Mouse (Mus musculus): ENCODE measurements around the gene Rps6kb1.

The Rps6kb1 gene

DNA sequence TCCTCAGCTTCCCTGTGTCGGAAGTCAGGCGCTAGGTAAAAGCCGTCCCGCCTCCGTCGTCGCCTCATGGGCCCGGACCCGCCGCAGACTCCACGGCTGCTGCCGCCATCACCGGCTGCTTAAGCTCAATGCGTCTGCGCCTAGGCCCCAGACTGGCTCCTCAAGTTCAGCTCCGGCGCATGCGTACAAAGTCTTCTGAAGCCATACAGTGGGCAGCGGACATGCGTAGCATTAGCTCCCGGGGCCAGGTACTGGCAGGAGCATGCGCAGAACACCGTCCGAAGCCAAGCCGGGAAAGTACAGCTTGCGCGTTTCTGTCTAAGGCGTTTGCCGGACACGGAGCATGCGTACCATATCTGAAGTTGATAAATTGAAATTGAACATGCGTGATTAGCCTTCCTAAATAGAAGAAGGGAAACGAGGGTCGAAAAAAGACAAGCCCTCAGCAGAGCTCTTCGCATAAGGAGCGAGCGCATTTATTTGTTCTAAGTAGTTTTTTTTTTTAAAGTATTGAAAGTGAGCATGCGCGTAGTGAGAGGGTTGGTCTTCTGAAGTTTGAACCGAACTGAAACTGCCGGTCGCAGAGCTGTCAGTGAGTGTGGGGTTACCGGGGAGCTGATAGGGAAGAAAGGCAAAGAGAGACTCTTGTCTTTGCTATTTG lies at the start of gene Rps6kb1, which contains the start of gene Tubd1:
Gene Rps6kb1, minus strand, starts transcription at position 167 of the 661 bp plus-strand sequence.
Gene Tubd1, plus strand, starts transcription at position 353 of the 661 bp plus-strand sequence.
- peak; percentile 100 for DNase-seq

DNA sequence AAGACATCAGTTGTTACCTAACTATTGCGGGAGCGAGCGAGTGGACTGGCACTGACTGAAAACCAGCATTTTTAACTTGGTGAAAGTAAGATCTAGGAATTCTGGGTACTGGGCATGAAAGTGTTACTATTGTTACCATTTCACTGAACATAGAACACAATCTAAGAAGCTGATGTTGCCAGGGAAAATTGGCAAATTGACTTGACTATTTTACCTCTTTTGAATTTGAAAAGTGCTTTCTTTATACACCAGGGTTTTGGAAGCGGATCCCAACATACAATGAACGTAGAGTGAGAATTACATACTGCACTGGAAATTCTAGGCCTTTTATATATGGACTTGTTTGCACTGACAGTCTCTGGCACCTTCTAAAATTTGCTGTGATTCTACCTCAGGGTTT lies 48.8 kb upstream of the Rps6kb1 start:
- DNase-seq: no peak

DNA sequence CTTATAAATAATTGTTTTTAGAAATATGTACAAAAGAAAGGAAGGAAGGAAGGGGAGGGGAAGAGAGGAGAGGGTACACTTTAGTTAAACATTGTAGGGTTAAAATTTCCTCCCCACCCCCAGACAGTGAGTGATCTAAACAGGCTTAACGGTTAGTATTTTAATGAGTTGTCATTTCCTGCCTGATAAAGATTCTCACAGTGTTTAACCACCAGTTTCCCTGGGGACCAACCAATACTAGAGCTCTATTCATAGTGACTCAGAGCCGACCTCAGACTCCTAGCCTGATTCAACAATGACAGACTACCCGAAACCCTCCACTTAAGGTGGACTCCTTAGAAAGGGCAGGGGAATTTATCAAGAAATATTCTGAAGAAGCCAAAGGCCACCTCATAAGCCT lies 48.4 kb upstream of the Rps6kb1 start:
- peak; percentile 49 for DNase-seq

DNA sequence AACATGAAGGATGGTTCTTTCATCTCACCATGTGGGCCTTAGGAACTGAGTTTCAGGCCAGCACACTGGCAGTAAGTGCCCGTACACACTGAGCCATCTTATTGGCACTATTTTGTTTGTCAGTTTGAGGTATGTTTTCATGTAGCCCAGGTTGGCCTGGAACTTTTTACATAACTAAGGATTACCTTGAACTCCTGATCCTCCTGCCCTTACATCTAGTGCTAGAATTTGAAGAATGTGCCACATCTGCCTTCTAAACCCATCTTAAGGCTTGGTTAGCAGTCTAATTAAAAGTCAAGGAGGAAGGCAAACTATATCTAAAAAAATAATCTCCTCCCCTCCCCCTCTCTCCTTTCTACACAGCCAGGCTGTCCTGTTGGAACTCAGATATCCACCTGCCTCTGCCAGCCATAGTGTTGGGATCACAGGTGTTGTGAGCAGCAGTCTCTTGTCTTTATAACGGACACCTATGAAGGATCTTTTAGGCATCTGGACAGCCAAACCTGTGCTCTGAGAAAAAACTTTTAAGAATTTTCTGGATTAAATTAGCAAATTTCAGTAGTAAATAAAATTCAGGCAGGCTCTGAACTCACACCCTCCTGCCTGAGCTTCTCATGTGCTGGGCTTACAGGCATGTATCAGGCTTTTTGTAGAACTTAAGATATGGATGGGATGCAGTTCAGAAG lies 47.5 kb upstream of the Rps6kb1 start:
- DNase-seq: no peak

DNA sequence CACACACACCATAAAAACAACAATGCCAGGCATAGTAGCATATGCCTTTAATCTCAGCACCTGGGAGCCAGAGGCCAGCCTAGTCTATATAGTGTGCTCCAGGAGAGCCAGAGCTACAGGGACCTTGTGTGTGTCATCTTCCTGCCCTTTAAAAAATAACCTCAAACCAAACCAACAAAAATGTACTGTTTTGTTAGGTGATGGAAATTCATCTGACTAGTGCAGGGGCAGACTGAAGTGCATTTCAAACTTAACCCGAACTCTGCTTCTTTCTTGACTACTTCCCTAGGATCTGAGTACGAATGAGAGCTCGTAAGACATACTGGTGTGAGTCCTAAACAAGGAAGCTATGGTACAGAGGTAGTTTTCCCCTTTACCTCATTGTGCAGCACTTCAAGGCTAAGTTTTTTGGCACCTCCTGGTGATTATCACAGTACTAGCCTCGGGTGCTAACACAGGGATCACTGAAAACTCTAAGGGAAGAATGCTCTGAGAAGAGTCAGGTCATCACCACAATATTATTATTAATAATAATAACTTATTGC lies 46.8 kb upstream of the Rps6kb1 start:
- DNase-seq: no peak

DNA sequence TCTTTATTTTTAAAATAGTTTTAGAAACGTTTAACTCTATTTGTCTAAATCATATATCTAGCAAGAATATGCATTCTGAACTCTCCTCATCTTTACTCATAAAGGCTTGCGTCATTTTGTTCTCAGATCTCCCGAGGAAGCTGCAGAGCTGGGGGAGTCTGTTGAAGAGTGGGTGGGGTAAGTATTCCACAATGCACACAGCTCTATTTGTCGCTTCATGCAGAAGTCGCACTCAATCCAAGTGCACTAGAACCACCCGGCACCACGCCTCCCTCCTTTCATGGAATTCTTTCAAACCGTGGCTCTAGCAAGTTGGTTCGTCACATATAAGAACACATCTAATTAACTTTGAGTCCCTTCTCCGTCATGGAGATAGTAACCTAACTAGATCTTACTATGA lies 46.0 kb upstream of the Rps6kb1 start:
- peak; percentile 76 for DNase-seq

DNA sequence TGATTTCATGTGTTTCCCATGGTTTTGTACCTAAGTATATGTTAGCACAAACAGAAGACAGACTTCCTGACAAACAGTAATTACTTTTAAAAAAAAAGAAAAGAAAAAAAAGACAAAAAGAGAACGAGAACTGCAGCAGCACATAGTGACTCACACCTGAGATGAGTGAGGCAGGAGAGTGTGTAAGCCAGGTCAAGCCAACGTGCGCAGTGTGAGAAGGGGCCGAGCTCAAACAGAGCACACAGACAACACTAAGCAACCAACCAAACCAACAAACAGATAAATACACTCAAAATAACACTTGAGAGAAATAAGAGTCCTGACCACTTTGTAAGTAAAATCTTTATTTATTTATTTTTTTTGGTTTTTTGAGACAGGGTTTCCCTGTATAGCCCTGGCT lies 45.5 kb upstream of the Rps6kb1 start:
- no peak for DNase-seq

DNA sequence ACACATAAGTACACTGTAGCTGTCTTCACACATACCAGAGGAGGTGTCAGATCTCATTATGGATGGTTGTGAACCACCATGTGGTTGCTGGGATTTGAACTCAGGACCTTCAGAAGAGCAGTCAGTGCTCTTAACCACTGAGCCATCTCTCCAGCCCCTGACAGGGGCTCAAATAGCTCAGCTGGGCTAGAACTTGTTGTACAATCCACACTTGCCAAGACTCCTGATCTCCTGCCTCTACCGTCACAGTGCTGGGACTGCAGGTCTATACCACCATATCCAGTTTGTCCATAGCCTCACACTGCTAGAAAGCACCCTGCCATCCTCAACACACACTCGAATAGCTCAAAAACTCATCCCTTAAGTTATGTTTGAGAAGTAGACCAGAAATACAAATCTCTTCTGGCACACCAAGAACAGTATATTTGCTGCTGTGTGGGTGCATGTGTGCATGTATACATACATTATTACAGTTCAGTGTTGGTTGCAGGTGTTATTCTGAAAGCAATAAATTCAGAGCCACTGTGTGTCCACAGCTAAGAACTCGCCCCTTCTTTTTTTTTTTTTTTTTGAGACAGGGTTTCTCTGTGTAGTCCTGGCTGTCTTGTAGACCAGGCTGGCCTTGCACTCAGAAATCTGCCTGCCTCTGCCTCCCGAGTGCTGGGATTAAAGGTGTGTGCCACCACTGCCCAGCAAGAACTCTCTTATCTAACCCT lies 44.1 kb upstream of the Rps6kb1 start:
- no peak for DNase-seq

DNA sequence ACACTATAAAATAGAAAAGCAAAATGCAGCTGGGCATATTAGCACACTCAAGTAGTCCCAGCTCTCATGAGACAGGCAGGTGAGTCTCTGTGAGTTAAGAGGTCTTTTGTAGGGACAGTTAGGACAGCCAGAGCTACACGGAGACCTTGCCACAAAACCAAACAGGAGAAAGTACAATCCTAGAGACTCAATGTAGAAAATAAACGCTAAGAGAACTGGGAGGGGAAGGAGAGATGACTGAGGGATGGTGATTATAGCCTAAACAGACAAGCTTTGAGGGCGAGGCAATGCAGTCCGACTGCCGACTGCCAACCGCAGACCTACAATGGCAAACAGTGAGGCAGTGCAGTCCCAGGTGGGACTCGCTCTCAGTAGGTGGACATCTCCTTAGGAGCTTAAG lies 43.2 kb upstream of the Rps6kb1 start:
- no peak for DNase-seq

DNA sequence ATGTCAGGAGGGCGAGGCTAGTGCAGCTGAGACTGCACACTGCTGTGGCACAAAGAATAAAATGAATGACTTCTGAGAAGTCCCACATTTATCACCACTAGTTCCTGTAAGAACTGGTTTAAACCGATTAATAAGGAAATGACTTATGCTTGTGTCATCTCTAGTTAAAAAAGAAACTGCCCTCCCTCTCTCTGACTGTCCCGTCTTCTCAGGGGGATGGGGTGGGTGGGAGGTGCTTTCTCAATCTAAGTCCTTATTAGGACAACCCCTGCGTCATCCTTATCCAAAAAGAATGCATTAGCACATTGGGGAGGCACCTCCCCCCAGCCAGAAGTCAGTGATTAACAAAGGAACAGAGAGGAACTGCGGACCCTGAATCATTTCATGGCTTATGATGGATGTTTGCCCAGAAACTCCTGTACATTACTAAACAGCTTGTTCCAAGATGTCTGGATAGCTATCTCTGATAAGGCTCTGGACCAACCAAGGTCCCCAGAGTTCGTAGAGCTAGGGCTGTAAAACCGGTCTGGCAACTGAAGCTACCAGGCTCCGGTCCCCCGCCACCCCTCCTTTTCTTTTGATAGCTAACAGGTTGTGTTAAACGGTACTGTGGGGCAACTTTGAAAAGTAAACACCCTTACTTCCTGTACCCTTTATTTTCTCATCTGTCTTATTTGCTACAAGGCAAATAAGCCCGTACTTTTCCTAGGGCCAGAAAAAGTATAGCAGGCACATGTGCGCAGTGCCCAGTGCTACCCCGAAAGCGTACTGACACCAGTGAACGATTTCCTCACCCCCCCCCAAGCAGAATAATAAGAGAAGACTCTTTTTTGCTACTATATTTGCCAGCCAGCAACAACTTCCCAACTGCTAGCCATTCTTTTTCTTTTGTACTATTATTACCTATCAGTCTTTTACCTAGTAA lies 42.5 kb upstream of the Rps6kb1 start:
- DNase-seq: peak; percentile 95

DNA sequence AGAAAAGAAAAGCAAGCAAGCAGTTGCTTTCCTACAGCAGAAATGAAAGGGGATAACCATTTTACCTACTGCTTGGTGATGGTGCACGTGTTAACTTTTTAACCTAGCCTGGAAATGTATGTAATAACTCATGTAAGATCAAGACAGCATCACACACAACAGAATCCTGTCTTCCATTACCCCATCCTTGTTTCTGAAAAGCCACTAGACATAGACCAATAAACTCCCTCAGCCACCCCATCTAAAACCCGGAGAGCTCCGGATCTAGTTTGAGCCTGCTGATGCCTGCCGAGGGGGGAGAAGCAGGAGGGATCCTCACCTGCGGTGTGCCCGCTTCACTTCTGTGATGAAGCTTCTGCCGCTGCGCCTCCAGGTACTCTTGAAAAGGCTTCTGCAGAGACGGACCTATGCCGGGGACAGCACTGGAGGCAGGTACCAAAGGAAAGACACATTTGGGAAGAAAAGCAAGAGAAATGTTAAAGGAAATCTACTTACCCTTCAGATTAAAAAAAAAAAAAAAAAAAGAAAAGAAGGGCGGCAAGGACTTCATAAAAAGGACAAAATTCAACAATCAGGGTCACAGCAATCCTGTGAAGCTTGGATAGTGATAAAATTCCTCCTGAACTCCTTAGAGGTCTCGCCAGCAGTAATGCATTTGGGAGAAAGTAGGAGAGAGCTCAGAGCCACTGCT lies 41.7 kb upstream of the Rps6kb1 start:
- peak; percentile 52 for DNase-seq

DNA sequence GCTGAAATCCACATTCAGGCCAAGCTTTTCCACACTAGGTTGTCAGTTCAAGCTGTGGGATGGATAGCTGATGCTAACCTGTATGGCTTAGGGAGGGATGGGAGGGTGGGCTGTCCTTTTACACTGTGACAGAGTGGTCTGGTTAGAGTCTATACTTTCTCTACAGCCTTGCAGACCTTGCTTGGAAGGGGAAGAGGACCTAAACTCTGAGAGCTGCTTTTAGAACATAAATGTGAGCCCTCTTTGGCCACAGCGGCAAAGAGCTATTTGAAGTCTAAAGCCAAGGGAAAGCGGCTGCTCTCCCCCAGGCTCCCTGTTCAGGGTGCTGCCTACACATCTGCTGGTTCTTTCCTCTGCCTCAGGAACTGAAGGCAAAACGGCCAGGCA lies 41.0 kb upstream of the Rps6kb1 start:
- no peak for DNase-seq

DNA sequence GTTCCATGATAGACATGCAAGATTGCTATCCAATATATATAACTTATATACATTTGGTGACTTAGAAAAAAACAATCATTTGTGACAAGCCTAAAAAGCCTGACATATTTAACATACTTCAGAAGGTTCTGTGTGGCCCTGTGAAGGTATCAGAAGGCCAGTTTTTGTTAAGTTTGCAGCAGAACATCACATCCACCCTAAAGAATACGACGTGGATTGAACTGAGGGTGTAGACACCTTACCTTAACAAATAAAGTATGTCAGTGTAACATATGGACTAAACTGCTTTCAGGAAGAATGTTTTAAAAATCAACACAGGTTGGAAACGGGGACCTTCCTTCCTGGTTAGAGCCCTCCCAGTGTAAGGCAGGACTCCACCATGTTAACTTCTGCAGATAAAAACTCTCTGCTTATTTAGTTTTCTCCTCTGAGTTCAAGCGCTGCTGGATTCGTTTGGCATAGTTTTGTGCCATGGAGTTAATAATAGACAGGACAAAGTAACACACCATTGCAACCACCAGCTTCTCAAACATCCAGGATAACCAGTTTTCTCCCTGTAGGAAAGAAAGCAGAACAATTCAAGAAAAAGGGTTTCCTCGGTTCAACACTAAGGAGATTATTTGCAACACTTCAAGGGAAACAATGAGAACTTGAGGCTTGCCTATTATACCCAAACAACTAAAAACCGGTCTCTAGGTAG lies 40.4 kb upstream of the Rps6kb1 start:
- no peak for DNase-seq

DNA sequence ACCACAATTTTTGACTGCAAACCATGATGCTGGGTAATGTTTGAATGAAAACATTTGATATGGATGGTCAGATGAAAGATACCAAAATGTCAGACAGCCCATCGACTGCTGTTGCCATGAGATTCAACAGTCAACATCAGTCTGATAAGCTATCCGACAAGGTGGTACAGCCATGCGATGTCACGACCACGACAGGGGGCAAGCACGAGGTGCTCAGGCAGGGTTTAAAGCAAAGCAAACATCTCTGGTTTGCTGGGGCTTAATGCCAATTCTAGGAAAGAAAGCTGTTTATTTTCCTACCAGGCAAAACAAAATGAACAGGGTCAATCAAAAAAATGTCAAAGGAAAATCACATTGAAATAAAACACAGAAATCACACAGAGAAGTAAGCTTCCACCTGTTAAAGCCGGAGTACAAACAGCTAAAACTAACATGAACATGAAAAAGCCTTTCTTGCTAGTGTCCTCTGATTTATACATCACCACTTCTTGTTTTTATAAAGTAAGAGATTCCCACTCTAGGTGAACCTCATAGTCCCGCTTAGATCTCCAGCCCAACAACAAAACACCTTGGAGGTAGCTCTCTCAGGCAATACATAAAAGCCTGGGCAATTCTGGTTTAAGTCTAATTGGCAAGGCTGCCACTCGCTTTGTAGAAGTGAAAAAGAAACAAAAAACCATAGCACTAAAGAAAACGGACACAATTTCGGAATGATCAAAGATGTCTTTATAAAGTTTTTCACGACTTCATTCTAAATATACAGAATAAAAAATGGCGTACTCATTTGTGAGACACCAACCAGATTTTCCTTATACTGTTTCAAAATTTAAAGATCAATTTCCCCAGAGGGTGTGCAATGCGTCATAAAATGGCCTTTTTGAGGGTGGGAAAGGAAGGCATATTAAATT lies 39.6 kb upstream of the Rps6kb1 start:
- no peak for DNase-seq

DNA sequence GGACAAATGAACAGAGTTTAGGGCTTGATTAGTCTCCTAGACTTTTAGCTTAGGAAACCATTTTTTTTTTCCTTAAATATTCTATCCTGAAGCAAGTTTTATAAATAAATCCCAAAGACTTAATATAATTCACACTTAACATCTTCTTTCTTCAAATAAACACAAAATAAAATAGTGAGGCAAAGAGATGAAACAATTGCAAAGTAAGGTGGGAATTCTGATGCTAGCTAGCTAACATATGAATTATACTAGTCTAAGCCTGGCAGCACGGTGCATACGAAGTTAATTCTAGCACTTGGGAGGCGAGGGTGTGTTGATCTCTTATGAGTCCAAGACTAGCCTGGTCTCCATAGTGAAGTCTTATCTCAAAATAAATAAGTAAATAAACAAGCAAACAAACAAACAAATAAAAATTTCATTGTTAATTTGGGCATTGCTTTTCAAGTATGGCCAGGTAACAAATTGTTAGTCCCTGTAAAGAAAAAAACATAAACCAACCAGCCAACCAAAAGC lies 38.8 kb upstream of the Rps6kb1 start:
- no peak for DNase-seq

DNA sequence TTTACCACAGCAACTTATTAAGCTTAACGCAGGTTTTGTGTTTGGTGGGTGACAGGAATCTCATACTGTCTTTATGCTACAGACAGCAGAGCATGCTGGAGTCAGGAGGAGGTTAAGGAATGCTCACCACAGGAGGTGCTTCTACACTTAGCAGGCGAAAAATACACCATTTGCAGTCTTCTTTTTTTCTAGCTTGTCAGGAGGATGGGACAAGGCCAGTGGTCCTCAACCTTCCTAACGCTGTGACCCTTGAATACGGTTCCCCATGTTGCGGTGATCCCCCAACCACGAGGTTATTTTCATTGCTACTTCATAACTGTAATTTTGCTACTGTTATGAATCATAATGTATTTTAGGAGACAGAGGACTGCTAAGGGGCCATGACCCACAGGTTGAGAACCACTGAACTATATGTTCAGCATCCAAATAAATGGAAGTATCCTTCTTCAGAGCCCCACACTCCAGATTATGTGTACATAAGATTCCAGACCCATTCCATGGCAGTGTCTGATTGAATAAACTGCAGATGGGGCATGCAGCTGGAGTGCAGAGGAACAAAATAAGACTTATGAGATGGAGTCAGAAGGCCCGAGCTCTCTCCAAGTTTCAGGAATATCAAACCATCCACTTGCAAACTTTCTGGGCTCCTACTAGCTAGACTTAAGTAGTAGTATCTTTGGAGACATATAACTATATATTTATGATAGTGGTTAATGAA lies 38.1 kb upstream of the Rps6kb1 start:
- DNase-seq: no peak

DNA sequence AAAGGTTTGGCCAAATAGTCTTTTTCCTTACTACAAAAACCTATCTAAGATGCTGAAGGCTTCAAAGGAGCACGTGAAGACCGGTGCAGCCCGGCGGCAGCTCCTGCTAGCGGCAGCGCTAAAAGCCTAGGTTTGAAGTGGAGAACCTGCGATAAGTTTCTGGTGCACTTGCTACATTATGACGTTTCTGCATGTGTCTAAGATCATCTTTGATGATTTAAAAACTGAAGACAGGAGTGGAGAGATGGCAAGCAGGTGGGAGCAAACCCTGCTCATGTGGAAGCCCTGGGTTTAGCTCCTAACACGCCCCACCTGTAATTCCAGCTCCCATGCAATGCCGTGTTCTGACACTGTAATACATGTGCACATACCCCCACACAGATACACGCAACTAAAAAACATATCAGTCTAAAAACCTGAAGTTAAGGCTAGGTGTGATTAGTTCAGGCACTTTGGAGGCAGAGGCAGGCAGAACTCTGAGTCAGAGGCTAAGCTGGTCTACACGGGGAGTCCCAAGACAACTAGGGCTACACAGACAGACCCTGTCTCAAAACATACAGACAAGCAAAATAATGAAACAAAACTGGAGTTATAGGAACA lies 37.4 kb upstream of the Rps6kb1 start:
- DNase-seq: no peak

DNA sequence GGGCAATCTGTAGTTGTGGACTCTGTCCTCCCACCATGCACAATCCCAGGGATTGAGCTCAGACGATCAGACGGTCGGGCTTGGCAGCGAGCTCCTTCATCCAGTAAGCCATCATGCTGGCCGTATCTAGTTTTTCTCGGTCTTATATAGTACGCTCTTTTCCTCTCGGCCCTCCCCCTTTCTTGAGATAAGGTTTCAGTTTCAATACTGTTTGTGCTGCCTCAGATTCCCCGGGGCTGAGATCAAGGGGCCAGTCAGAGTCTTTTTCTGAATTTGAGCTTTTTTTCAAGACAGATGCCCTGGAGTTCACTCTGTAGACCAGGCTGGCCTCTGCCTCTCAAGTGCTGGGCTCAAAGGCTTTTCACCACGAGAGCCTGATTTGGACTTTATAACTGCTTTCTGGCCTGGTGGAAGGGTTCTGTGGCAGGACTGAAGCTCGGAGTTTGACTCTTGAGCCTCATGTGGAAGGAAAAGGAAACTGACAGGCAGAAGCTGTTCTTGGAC lies 36.7 kb upstream of the Rps6kb1 start:
- DNase-seq: peak; percentile 79
